Mouse (Mus musculus) limb, embryonic 10.5 days (tissue): ENCODE measurements around the gene Ube2h. TPM values are rescaled to one million over a fixed set of nuclear protein-coding genes. Genes with fewer than 3 reads are reported as not detected.
"Not testable (repeated sequence)": the region's sequence is repeated elsewhere in the genome, so short reads cannot be mapped to it uniquely, and the experiment has no call there.

Experiments
- DNase-seq: peaks from one replicate; pipeline ENCODE4 v3.0.0-alpha.2; 2017; ENCODE audit warnings: low spot score
- H3K27ac ChIP-seq: fragments of 300-500 bp; sonication (generic); 2 replicates; pipeline ENCODE4 v1.5.1; 2016; ENCODE audit warnings: mild to moderate bottlenecking
- H3K27me3 ChIP-seq: fragments of 300-500 bp; sonication (generic); 2 replicates; pipeline ENCODE4 v1.6.1; 2016; ENCODE audit warnings: low read depth, mild to moderate bottlenecking; ENCODE audit not compliant: poor library complexity, severe bottlenecking
- H3K36me3 ChIP-seq: fragments of 300-500 bp; sonication (generic); 2 replicates; pipeline ENCODE4 v1.6.1; 2016; ENCODE audit warnings: mild to moderate bottlenecking, moderate library complexity
- H3K4me1 ChIP-seq: fragments of 300-500 bp; sonication (generic); 2 replicates; pipeline ENCODE4 v1.6.1; 2016
- H3K4me3 ChIP-seq: fragments of 300-500 bp; sonication (generic); 2 replicates; pipeline ENCODE4 v1.5.1; 2016; ENCODE audit warnings: mild to moderate bottlenecking, moderate library complexity
- H3K9me3 ChIP-seq: fragments of 300-500 bp; sonication (generic); replicated peaks from 2 replicates; pipeline ENCODE4 v1.6.1; 2016; ENCODE audit warnings: mild to moderate bottlenecking
- WGBS: fragments of 180-500 bp; shearing (Covaris S2); methylation state at CpG from one replicate; pipeline ENCODE4 v1.1.7; 2016; 5-methylcytosine and 5-hydroxymethylcytosine counted together
- polyA plus RNA-seq: library from polyadenylated mRNA; unstranded; fragments of >200 nt; fragmentation: Nextera tagmentation; extraction: Ambion mirVana; gene quantifications from 2 replicates; pipeline ENCODE4 v1.2.1, GENCODE M21; 2016

Gene Ube2h
- polyA plus RNA-seq, 1 experiment from 2014 or later, result 41.2 TPM

DNA sequence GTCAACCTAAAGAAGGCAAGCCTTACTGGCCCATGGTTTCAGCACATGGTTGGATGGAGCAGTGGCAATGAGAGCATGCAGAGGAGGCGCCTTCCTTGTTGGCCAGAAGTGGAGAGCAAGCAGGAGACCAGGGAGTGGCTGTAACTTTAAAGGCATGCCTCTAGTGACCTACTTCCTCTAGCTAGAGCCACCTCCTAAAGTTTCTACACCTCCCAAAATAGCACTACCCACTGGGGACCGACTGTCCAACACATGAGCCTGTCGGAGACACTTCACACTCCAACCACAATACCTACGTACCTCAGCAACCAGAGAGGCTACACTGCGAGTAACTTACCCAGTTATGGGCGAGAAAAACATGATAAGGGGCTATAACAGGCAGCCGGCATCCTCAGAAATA is 74.1 kb downstream of the Ube2h start:
- H3K27me3 ChIP-seq, result no peaks in the 10 kb centered on the region
- H3K27ac ChIP-seq, result no peak overlapping the region
- H3K36me3 ChIP-seq, result peaks cover 38% of the 10 kb centered on the region
- no peak for DNase-seq
- H3K4me1 ChIP-seq, result no peaks in the 10 kb centered on the region
- H3K9me3 ChIP-seq, result no peaks in the 10 kb centered on the region
- WGBS, result 91% methylated on average over 7 of the region's 7 CpGs
- no peak overlapping the region for H3K4me3 ChIP-seq

DNA sequence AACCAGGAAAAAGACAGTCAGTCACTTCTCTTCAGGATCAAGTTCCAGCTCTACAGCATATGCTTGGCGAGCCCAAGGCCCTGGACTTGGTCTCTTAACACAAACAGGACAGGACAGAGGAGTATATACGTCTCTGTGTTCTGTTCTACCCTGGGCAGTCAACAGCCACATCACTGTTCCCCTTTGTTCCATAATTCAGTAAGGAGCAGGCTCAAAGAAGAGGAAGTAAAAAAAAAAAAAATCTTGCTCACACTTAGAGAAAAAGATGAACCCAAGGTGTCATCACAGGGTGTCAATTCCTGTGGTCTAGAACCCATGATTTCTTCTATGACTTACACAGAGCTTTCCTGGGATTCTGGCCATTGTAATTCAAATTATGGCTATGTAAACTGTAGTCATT is 75.4 kb downstream of the Ube2h start:
- Histone ChIP-seq H3K9me3 (no peaks in the 10 kb centered on the region), H3K36me3 (peaks cover 33% of the 10 kb centered on the region), H3K4me1 (no peaks in the 10 kb centered on the region), H3K4me3 (no peak overlapping the region), H3K27ac (no peak overlapping the region), H3K27me3 (no peaks in the 10 kb centered on the region)
- no peak for DNase-seq
- 84% methylated on average over 2 of the region's 2 CpGs for WGBS

DNA sequence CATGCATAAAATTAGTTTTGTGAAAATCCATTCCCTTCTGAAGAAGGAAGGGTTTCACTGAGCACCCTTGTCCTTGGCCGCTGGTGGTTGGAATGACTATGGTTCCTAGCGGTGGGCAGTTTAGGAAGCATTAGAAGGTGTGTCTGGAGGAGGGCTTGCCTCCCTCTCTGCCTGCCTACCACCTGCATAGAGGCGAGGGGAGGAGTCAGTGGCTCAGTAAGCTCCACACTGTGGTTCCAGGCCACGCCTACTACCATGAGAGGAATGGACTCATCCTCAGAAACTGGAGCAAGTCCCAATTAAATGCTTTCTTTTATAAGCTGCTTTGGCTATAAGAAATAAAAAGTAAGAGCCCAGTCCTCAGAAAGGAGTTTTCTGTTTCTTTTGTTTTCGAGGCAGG is 76.0 kb downstream of the Ube2h start:
- no peak overlapping the region for H3K4me3 ChIP-seq
- H3K36me3 ChIP-seq, result peaks cover 28% of the 10 kb centered on the region
- WGBS, result 66% methylated on average over 5 of the region's 5 CpGs

DNA sequence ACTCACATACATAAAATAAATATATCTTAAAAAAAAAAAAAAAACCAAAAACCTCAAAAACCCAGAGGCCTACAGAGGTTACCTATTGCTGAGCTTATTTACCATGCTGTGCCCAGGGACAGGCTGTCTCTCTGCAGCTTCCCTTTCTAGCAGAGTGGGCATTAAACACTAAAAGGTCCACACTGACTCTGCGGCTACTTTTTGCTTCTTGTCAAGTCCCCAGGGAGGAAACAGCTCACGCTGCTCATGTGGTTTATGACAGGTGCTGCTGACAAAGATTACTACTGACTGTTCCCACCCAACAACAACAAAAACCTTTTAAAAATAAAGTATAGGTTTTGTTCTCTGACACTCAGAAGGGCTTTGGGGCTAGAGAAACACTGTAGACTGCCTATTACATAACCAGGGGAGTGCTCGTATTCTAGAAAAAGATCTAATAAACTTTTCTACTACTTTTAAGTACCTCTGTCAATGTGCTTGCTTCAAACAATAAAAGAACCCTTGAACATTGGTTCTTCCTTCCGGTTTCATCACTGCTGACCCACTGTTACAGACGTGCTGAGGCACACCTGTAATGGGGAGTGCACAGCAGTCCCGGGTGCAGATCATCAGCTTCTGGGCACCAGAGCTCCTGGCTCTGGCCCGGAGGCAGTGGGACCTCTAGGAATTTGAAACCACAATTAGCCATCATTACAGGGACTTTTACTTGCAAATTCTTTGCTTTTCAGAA is 77.2 kb downstream of the Ube2h start:
- WGBS, result 87% methylated on average over 7 of the region's 7 CpGs
- Histone ChIP-seq H3K36me3 (peaks cover 21% of the 10 kb centered on the region), H3K27me3 (no peaks in the 10 kb centered on the region), H3K4me1 (no peaks in the 10 kb centered on the region), H3K9me3 (no peaks in the 10 kb centered on the region), H3K4me3 (no peak overlapping the region), H3K27ac (no peak overlapping the region)
- DNase-seq, result no peak

More for the DNA sequence above, 76.0 kb downstream of the Ube2h start:
- Histone ChIP-seq H3K27me3 (no peaks in the 10 kb centered on the region), H3K27ac (no peak overlapping the region), H3K4me1 (no peaks in the 10 kb centered on the region), H3K9me3 (no peaks in the 10 kb centered on the region)
- DNase-seq, result no peak

GRCm38 (mm10) chr6:30224693-30225092 is 79.6 kb downstream of the Ube2h start:
- H3K4me1 ChIP-seq, result no peaks in the 10 kb centered on the region
- no peaks in the 10 kb centered on the region for H3K9me3 ChIP-seq
- WGBS, result 88% methylated on average over 1 of the region's 1 CpGs
- H3K27ac ChIP-seq, result no peak overlapping the region
- H3K36me3 ChIP-seq, result peaks cover 37% of the 10 kb centered on the region
- H3K4me3 ChIP-seq, result no peak overlapping the region
- no peaks in the 10 kb centered on the region for H3K27me3 ChIP-seq
- no peak for DNase-seq

DNA sequence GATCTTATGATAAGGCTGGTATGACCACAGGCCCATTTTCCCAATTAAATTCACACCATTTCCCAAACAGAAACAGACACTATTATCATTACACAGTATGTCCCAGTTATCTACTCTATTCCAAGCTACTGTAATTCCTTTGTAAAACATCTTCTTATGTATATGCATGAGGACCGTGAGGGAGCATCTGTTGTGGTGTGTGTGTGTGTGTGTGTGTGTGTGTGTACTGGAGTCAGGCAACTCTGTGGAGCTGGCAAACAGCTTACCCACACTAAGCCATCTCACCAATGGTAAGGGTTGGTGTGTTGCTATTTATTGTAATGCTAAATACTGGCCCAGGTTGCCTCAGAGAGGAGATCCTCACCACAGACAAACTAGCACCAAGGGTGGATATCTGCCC is 82.0 kb downstream of the Ube2h start:
- peaks cover 59% of the 10 kb centered on the region for H3K36me3 ChIP-seq
- WGBS, result 94% methylated on average over 1 of the region's 1 CpGs
- no peak overlapping the region for H3K4me3 ChIP-seq

GRCm38 (mm10) chr6:30217581-30217980 is 86.8 kb downstream of the Ube2h start:
- no peaks in the 10 kb centered on the region for H3K9me3 ChIP-seq
- 91% methylated on average over 3 of the region's 3 CpGs for WGBS
- H3K36me3 ChIP-seq, result peaks cover 64% of the 10 kb centered on the region
- no peaks in the 10 kb centered on the region for H3K27me3 ChIP-seq
- H3K4me3 ChIP-seq, result no peak overlapping the region
- no peaks in the 10 kb centered on the region for H3K4me1 ChIP-seq
- H3K27ac ChIP-seq, result no peak overlapping the region
- no peak for DNase-seq

More for the DNA sequence above, 82.0 kb downstream of the Ube2h start:
- Histone ChIP-seq H3K27ac (no peak overlapping the region), H3K27me3 (no peaks in the 10 kb centered on the region), H3K9me3 (no peaks in the 10 kb centered on the region), H3K4me1 (no peaks in the 10 kb centered on the region)
- DNase-seq, result no peak

GRCm38 (mm10) chr6:30212468-30212867 is 91.9 kb downstream of the Ube2h start:
- Histone ChIP-seq H3K27ac (no peak overlapping the region), H3K9me3 (no peaks in the 10 kb centered on the region), H3K4me3 (no peak overlapping the region), H3K4me1 (no peaks in the 10 kb centered on the region), H3K27me3 (no peaks in the 10 kb centered on the region), H3K36me3 (peaks cover 30% of the 10 kb centered on the region)
- WGBS, result 91% methylated on average over 8 of the region's 8 CpGs
- no peak for DNase-seq

DNA sequence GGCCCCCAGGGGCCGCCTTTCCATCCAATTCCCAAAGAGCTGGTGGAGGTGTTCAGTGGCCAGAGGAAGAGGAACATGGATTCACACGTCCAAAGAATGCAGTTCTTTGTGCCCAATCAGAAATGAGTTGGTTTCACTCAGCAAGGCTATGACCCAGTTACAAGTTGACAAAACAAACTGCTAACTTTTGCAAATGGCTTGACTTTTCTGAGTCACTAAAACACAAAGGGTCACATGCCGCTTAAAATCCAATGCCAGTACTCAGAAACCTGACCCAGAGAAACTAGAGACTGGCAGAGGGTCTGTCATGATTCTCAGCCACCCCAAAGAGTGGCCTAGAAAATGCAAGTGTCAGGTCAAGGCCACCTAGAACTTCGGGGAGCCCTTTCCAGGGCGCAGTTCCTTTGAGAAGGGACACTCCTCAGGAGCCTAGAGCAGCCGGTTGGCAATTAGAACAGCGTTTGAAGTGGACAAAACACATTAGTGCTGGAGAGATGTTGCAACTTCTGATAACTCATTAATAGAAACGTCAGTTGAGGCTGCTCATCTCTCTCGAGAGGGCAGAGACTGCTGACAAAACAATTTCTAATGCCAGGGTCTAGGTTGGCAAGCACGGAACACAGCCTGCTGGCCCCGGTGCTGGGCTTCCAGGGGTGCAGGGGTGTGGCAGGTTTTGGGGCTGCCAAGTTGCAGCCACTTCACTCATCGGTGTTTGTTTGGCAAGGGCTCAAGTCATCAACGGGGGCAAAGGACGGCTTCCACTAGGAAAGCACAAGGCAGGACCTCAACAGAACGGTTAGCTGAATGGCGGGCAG is 92.5 kb downstream of the Ube2h start:
- Histone ChIP-seq H3K27me3 (no peaks in the 10 kb centered on the region), H3K4me3 (no peak overlapping the region), H3K4me1 (no peaks in the 10 kb centered on the region), H3K9me3 (no peaks in the 10 kb centered on the region), H3K36me3 (peaks cover 28% of the 10 kb centered on the region), H3K27ac (no peak overlapping the region)
- whole genome bisulfite sequencing, result 83% methylated on average over 16 of the region's 16 CpGs
- no peak for DNase-seq

DNA sequence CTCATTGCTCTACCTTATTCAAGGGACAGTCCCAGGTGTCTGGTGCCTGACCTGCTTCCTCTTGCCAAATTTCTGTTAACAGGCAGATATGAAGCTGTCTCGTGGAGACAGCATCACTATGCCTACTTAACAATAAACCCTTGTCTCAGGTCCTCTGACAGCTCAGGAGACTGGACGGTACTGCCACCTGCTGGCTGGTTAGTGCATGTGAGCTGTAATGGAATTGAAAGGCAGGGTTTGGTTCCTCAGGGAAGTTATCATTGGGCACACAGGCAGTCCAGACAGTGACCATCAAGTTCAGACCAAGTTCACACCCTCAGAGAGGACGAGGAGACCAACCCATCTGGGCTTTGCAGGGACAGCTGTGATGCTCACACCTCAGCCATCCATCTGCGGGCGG is 93.6 kb downstream of the Ube2h start:
- Histone ChIP-seq H3K4me1 (peaks cover 2% of the 10 kb centered on the region), H3K27me3 (no peaks in the 10 kb centered on the region), H3K9me3 (no peaks in the 10 kb centered on the region), H3K27ac (no peak overlapping the region), H3K4me3 (no peak overlapping the region), H3K36me3 (peaks cover 20% of the 10 kb centered on the region)
- 37% methylated on average over 5 of the region's 5 CpGs for WGBS
- peak; percentile 81 for DNase-seq

DNA sequence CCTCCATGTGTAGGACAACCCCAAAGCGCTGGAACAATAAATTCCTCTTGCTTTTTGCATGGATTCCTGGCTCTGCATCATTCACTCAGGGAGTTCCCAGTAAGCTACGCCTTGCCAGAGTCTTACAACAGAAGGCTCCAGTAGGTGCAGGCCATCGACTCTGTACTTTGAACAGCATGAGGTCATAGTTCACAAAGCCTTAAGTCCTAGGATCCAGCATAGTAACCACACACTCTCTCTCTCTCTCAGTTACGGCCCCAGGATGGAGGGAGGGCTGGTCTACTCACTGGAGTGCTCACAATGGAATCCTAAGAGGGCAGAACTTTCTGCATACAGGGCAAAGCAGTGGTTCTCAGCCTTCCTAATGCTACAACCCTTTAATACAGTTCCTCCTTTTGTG is 95.5 kb downstream of the Ube2h start:
- Histone ChIP-seq H3K9me3 (no peaks in the 10 kb centered on the region), H3K27me3 (no peaks in the 10 kb centered on the region), H3K4me3 (no peak overlapping the region), H3K36me3 (peaks cover 10% of the 10 kb centered on the region), H3K4me1 (peaks cover 12% of the 10 kb centered on the region), H3K27ac (no peak overlapping the region)
- 62% methylated on average over 4 of the region's 4 CpGs for WGBS
- no peak for DNase-seq

DNA sequence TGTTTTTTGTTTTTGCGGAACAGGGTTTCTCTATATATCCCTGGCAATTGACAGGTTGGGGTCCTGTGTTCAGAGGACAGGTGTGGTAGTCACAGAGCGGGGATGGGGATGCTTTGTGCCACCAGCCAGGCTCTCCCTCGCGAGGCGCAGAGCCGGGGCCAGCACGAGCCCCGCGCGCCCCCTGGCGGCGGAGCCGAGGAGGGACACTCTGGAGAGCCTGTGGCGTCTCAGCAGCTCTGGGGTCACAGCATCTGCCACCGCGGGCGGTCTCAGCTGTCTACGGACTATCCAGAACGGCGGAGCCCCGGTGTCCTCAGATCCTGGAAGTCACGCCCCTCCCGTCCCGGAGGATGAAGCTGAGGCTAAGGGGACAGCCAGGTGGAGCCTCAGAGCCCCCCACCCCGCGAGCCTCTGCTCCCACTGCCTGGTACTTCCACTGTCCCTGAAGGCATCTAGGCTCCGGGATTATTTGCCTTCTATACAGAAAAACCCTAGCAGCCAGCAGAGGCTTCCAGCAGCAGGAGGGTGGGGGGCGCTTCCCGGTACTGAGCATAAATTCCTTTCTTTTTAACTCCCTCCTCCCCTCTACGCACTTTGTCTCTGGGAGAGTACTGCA is 98.6 kb downstream of the Ube2h start:
- Histone ChIP-seq H3K27me3 (no peaks in the 10 kb centered on the region), H3K4me1 (peaks cover 12% of the 10 kb centered on the region), H3K9me3 (no peaks in the 10 kb centered on the region), H3K4me3 (peak overlapping the region; percentile 39), H3K36me3 (no peaks in the 10 kb centered on the region), H3K27ac (peak overlapping the region; percentile 38; the same call in 1 of the 2 replicates)
- WGBS, result 7% methylated on average over 30 of the region's 30 CpGs
- DNase-seq, result peak; percentile 91

DNA sequence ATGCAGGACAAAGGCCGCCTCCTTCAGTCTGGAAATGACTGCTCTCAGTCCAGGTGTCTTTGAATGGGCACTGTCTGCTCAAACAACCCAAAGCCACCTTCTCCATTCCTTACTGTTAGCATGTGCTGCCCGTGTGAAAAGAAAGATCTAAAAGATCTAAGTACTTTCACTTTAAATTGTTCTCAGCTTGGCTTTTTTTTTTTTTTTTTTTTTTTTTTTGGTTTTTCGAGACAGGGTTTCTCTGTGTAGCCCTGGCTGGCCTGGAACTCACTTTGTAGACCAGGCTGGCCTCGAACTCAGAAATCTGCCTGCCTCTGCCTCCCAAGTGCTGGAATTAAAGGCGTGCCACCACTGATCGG is 99.2 kb downstream of the Ube2h start:
- 88% methylated on average over 5 of the region's 6 CpGs for WGBS
- Histone ChIP-seq H3K27ac (peak overlapping the region; percentile 63; the same call in 1 of the 2 replicates), H3K4me1 (peaks cover 12% of the 10 kb centered on the region)
- DNase-seq, H3K36me3 ChIP-seq, H3K27me3 ChIP-seq, H3K4me3 ChIP-seq, H3K9me3 ChIP-seq: not testable (repeated sequence)
